Mouse (Mus musculus) CD4-positive, CD25-positive, alpha-beta regulatory T cell, adult 2 months (primary cell): Measurements from ENCODE around the gene Il1r2.

Experiments
- DNase-seq: peaks from one replicate; pipeline ENCODE4 v3.0.0-alpha.2; 2012; ENCODE audit warnings: low read depth, low spot score

Gene Il1r2

GRCm38 (mm10) chr1:40059122-40059774, 14.6 kb upstream of the Il1r2 start:
- peak; percentile 73 for DNase-seq

- no peak for DNase-seq
These were observed 12.5 kb upstream of the Il1r2 start for GRCm38 (mm10) chr1:40061359-40061758.

- DNase-seq: no peak
These were observed 10.5 kb upstream of the Il1r2 start for GRCm38 (mm10) chr1:40063409-40063808.

GRCm38 (mm10) chr1:40064508-40064907, 9.4 kb upstream of the Il1r2 start:
- no peak for DNase-seq

- DNase-seq: no peak
These were observed 1.3 kb upstream of the Il1r2 start for GRCm38 (mm10) chr1:40072558-40072957.

- DNase-seq: no peak
These were observed 3.4 kb downstream of the Il1r2 start for GRCm38 (mm10) chr1:40077328-40077727.

GRCm38 (mm10) chr1:40081041-40081440, 7.2 kb downstream of the Il1r2 start:
- DNase-seq: no peak

- DNase-seq: peak; percentile 51
These were observed 10.5 kb downstream of the Il1r2 start for GRCm38 (mm10) chr1:40084386-40084785.

GRCm38 (mm10) chr1:40085403-40086182, 11.7 kb downstream of the Il1r2 start:
- peak; percentile 89 for DNase-seq

- no peak for DNase-seq
These were observed 17.3 kb downstream of the Il1r2 start for GRCm38 (mm10) chr1:40091160-40091559.

GRCm38 (mm10) chr1:40092541-40092940, 18.7 kb downstream of the Il1r2 start:
- no peak for DNase-seq

- DNase-seq: no peak
These were observed 20.9 kb downstream of the Il1r2 start for GRCm38 (mm10) chr1:40094601-40095304.

GRCm38 (mm10) chr1:40095585-40095984, 21.7 kb downstream of the Il1r2 start:
- DNase-seq: peak; percentile 56

- peak; percentile 14 for DNase-seq
These were observed 32.4 kb downstream of the Il1r2 start for GRCm38 (mm10) chr1:40106306-40106705.

GRCm38 (mm10) chr1:40106719-40107118, 32.8 kb downstream of the Il1r2 start:
- DNase-seq: peak; percentile 14

- no peak for DNase-seq
These were observed 34.3 kb downstream of the Il1r2 start for GRCm38 (mm10) chr1:40107971-40108749.

GRCm38 (mm10) chr1:40109736-40110135, 35.9 kb downstream of the Il1r2 start:
- DNase-seq: no peak

GRCm38 (mm10) chr1:40115271-40115670, 41.4 kb downstream of the Il1r2 start:
- DNase-seq: peak; percentile 82

GRCm38 (mm10) chr1:40116422-40116821, 42.5 kb downstream of the Il1r2 start:
- peak; percentile 88 for DNase-seq

- no peak for DNase-seq
These were observed 43.7 kb downstream of the Il1r2 start for GRCm38 (mm10) chr1:40117565-40117964.

GRCm38 (mm10) chr1:40124237-40124636, 50.4 kb downstream of the Il1r2 start:
- DNase-seq: no peak

- DNase-seq: no peak
These were observed 54.6 kb downstream of the Il1r2 start for GRCm38 (mm10) chr1:40128481-40128880.
